Mouse (Mus musculus) embryo, embryonic 11 days (tissue): Measurements from ENCODE around the gene Smap1.
"Not testable (repeated sequence)": the region's sequence is repeated elsewhere in the genome, so short reads cannot be mapped to it uniquely, and the experiment has no call there.

Experiments used
- DNase-seq: peaks from one replicate; pipeline ENCODE4 v3.0.0-alpha.2; 2015

The Smap1 gene

DNA sequence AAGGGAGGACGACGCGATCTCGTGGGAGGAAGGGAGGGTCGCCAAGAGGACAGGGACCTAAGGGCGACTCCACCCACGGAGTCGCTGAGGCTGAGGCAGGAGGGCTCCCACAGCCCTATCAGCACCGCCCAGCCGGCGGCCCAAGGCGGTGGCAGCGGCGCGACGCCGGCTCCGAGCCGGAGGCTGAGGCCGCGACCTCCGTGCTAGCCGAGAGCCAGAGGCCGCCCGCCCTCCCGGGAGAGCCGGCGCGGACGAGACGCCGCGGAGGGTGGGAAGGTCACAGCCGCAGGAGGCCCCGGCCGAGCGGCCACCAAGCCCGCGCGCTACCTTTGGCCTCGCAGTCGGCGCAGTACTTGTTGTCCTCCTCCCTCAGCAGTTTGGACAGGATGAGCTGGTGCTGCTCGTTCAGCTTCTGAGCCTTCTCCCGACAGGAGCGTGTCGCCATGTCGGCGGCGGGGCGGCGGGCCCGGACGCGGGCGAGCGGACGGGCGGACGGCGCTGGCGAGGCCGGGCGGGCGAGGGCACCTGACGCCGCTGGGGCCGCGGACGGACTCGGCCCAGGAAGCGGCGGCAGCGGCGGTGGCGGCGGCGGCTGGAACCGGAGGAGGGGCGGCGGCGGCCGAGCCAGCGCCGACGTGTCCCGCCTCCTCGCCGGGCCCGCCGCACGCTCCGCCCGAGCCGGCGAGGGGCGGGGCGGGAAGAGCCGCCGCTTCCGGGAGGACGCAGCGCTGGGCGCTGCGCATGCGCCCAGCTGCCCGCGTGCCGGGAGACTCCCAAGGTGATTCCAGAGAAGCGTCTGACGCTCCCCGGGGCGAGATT is at the start of gene Smap1:
Gene Smap1, minus strand, starts transcription at position 607 of the 819 bp plus-strand sequence.
- DNase-seq, result peak; percentile 94

DNA sequence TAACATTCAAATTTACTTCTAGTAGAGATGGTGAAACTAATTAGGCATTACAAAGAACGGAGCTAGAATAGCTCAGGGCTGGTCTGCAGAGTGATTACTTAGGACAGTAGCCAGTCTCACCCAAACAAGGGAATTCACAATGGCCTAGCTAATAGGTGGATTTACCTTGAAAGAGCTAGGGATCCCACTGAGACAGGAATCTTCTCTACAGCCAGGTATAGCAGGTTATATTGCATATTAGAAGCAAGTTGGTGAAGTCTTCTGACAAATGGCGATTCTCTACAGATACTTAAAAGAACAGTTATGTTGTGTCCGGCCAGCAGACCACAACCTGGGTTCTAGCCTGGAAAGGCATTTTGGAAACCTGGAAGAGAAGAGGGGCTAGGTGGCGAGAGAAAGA is 49.0 kb upstream of the Smap1 start:
- DNase-seq, result not testable (repeated sequence)

DNA sequence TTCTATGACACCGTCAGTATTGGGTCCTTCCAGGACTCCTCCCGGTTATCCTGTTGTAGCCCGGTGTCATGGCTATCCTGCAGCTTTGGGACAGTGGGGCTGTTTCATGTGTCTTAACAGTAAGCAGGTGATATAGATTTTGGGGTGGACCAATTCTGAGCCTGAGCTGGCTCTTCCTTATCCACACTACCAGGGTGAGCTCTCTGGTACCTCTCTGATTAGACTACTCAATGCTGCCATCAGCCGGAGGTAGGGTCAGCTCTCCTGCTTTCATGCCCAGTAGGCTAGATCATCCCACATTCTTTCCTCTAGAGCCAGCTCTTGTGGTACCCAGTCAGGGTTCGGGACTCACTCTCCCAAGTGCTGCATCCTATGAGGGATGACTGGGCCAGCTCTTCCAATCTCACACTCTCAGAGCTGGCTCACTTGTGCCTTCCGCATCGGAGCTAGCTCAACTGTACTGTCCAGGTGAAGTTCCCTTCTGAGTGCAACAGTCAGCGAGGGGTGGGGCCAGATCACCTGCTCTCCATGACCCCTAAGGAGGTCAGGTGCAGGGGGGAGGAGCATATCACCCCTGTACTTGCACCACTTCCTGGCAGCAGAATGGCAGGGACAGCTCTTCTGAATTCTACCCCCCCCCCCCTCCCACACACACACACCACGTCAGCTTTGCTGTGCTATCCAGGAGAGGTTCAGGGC is 46.1 kb upstream of the Smap1 start:
- no peak for DNase-seq

DNA sequence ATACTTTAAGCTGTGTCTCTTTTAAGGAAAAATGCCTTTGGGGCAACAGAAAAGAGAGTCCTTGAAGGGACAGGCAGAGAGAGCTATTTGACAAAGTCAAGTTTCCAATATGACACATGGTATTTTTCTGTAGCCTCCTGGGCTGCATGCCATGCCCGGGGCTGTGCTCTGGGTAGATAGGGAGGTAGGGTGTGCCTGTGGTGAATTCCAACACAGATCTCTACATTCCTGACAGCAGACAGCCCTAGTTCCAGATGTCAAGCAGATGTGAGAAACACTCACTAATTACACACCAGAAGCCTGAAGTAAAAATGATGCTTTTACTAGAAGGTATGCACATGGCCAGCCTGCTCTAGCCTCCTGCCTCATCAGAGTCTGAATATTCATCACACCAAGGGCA is 44.1 kb upstream of the Smap1 start:
- no peak for DNase-seq

DNA sequence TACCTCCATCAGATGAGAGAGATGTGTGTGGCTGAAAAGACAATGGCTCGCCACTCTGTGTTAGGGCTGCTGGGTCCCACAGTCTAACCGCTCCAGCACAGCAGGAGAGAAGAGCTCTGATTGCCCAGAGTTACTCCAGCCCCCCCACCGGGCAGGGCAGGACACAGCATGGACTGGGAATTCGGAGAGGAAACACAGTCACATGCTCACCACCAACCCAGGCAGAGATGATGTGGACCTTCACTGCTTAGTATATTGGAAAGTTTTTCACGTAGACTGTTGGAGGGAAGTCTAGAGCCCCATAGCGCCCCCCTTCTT is 37.3 kb upstream of the Smap1 start:
- DNase-seq, result peak; percentile 34

DNA sequence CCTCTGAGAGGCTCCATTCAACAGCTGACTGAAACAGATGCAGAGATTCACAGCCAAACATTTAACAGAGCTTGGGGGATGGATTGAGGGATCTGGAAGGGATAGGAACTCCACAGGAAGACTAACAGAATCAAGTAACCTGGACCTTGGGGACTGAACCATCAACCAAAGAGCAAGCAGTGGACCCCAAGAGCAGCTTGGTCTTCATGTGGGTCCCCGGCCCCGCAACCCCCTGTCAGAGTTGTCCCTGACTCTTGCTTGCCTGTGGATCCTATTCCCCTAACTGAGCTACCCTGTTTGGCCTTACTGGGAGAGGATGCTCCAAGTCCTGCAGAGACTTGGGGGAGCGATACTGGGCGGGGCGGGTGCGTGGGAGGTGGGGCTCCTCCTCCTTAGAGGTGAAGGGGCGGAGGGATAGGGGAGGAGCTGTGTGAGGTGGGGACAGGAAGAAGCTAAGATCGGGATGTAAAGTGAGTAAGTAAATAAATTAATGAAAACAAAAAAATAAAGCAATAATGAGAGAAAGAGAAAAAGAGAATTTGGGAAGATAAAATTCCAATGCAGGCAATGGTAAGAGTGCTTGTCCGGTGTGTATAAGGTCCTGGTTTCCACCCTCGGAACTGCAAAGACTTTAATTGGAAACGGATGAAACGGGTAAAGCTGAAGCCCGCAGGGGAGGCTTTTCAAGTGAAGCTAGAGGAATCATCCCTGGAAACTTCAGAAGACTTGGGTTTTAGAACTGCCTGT is 36.7 kb upstream of the Smap1 start:
- peak; percentile 49 for DNase-seq

DNA sequence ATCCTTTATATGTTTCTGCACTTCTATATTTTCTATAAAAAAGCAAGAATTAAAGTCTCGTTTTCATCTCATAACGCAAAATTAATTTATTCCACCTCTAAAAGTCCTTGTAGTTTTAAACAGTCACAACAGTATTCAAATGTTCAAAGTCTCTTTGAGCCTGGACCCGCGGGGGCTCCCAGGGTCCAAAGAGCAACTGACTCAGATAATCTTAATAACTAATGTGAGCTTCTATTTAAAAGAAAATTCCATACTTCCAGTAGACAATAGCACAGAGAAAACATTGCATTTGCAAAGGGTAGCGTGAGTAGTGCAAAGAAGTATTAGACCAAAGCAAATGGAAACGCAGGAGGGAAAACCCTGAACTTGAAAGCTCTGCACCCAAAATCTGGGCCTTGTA is 36.0 kb upstream of the Smap1 start:
- DNase-seq, result no peak

DNA sequence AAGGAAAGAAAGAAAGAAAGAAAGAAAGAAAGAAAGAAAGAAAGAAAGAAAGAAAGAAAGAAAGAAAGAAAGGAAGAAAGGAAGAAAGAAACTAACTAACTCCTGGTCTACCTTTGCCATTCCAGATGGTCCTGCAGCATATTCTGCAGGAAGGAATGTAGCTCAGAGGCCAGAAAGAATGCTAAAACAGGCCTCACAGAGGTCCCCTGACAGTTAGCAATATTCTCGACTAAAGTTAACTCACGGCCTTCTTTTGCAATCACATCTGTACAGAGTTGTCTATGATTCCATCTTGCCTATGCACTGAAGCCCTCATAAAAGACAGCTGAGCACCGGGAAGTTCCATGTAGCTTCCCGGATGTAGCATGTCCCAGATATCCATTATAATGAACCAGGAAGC is 33.4 kb upstream of the Smap1 start:
- DNase-seq, result no peak

DNA sequence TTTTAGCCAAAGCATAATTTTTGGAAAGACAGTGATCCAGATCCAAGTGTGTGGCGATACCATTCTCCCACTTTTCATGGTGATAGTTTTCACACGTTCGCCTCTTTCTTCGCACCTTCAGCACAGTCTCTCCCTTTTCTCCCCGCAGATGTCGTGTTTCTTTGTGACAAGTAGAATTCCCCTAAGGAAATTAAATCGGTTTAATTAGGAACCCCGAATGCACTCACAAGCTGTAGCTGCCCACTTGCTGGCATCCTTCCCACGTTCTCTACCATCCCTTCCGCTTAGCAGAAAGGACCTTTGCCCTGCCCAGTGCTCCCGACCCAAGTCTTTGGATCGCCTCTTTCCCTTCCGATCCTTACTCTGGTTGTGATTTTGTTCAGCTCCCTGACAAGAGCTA is 31.8 kb upstream of the Smap1 start:
- no peak for DNase-seq

DNA sequence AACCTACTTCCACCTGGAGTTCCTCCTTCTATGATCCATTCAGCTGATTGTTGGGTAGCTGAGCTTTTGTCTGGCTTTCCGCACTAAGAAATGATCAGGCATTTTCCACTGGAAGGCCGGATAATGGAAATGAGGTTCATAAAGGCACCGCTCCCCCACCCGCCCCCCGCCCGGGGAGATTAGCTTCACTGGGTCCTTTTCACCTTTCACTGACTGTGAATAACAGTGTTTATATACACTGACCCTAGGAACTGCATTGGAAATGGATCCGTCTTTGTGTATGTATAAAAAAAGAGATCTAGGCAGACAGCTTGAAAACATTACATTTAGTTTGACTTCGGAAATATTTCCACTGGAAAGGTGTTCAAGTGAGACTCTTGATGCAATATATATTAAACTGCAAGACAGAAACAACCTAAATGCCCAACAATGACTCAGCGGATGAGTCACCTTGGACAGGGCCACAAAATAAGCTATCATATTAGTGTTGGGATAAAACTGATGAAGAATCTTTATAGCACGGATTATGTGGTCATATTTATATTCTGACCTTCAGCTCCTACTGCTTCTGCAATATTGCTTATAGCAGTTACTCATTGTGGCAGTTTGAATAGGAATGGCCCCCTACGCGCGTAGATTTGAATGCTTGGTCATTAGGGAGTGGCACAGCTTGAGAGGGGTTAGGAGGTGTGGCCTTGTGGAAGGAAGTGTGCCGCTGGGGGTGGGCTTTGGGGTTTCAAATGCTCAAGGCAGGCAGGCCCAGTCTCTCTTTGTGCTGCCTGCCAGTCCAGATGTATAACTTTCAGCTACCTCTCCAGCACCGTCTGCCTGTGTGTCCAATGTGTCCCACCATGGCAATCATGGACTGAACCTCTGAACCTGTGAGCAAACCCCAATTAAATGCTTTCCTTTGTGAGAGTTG is 26.9 kb upstream of the Smap1 start:
- DNase-seq, result no peak

DNA sequence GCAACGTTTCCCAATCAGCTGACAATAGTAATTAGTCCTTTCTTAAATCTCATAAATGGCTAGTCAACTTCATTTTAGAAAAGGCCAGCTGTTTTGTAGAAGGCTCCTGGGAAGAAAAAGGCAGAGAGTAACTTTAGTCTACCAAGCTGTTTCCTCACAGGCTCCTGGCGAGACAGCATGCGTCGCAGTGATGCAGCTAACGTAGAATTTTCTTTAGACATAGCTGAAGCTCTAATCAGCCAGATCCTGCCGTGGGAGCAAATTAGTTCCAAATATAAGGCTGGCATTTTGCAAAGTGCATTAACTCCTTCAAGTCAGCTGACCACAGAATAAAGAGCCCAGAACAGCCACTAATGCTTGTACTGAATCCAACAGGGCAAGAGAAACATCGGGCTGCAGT is 26.2 kb upstream of the Smap1 start:
- DNase-seq, result no peak

DNA sequence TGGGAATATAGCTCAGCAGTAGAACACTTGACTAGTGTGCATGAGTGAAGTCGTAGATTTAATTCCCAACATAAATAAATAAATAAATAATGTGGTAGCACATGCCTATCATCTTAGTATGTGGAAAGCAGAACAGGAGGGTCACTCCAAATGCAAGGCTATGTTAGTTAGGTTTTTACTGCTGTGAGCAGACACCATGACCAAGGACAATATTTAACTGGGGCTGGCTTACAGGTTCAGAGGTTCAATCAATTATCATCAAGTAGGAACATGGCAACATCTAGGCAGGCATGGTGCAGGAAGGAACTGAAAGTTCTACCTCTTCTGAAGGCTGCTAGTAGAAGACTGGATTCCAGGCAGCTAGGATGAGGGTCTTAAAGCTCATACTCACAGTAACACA is 22.0 kb upstream of the Smap1 start:
- DNase-seq, result no peak

DNA sequence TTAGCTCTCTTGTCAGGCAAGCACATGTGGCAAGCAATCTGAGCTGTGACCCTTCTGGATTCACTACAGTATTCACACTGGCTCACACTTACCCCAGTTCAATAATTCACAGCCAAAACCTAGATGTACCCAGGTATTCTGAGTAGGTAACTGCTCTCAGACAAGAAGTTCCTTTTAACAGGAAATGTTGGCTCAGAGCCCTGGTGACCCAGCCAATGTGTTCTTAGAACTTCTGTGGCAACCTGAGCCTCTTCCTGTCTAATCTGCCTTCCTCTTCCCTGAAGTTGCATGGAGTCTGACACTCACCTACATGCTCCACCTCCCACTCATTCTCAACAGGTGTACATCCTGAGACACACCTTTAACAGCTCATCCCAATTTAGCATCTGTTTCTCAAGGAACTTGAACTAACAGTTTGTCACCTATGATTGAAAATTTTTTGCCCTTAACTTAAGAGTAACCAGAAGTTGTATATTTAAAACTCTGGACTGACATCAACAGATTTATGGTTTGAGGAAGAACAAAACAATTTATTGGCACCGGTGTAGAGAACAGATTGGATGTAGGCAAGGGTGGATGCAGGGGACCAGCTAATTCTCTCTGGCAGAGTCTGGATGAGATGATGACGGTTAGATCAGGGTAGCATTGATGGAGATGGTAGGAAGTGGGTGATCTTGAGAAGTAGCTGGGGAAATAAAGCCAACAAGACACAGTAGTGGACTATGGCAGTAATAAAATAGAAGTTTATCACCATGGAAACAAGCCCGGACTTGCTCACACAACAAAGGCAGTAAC is 21.2 kb upstream of the Smap1 start:
- DNase-seq, result no peak

DNA sequence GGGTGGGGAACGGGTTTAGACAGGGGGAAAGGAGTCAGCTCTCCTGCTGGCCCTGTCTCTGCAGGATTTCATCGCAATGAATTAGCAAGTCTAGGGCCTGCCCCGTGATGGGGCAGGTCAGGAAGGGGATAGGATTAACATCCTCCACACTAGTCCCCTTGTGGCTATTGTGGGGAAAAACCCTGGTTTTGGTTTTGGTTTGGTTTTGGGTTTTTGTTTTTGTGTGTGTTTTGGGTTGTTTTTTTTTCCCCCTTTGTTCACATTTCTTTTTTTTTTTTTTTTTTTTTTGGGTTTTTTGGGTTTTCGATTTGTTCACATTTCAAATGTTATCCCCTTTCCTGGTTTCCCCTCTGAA is 13.3 kb upstream of the Smap1 start:
- DNase-seq, result no peak

DNA sequence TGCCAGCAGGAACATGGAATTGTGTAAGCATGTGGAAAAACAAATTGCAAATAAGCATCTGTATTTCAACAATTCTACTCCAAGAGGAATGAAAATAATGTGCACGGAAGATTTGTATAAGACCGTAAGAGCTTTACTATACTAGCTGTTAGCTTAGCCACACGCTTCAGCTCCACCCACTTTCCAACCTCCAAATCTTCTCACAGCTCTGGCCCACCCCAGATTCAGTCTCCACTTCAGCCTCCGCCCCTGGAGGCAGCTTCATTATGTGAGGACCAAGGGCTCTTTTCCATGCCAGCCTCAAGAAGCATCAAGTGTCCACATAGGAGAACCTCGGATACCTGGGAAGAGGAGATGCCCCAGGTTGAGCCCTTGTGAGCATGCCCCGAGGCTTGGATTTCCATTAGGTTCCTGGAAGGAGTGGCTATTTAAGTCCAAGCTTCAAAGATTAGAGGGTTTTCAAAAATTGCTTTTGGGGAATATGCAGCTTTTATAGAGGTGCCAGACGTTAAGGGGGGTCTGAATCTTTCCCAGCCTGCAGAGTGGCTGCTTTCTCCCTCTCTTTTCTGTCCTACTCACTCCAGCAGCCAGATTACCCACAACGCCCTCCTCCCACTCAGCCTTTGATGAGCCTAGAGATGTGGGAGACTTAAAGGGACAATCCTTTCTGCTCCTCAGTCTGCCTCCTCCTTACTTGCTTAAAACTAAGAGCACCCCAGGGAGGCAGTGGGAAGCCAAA is 12.7 kb upstream of the Smap1 start:
- no peak for DNase-seq

DNA sequence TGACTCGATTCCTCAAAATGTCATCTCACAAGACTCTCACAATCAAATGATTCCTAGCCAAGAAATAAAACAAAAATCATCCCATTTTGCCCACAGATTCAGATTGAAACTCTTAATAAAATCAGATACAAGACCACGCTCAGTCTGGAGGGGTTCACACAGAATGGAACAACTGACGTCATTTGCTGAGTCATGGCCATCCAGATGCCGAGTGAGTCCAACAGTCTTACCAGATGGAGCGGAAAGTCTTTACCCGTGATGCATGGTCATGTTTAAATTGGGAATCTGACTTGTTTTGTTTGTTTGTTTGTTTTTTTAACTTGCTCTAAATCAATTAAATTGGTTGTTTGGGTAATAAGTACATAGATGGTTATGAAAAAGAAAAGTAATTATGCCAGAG is 7.3 kb upstream of the Smap1 start:
- DNase-seq, result no peak

DNA sequence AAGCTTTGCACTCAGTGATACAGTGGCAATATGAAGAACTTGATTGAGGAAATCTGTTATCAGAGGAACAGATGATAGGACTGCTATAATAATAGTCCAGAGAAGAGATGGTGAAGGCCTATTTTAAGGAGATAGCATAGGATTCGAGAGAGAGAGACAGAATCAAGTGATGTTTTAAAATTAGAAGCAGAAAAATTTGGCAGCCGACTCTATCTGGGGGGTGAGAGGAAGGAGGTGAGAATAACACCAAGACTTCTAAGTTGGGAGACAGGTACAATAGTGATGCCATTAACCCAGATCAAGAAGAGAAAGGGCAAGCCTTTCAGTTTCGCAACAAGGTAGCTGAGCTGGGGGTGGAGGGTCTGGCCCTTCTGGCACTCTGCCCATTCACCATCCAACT is 6.3 kb upstream of the Smap1 start:
- DNase-seq, result no peak

DNA sequence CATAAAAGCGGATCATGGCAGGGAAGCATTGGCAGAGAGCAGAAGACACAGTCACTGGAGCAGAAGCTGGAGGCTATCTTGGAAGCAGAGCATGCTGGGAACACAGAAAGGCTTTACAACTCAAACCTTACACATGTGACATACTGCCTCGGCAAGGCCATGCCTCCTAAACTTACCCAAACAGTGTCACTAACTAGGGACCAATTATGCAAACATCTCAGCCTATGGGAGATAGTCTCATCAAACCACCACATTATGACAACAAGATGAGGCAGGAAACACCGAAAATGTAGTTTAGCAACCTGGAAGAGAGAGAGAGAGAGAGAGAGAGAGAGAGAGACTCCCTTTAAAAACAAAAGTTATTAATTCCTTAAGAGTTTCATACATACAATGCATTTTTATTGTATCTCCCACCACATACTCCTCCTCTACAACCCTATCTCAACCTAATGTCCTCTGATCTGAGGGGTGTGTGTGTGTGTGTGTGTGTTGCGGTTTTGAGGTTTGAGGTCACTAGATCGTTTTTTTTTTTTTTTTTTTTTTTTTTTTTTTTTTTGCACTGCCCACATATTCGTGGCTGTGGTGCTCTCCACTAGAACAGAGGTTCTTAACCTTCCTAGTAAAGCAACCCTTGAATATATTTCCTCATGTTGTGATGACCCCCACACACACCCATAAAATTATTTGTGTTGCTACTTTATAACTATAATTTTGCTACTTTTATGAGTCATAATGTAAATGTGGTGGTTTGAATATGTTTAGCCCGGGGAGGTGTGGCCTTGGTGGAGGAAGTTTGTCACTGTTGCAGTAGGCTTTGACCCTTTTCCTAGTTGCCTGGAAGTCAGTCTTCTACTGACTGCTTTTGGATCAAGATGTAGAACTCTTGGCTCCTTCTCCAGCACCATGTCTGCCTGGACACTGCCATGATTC is 1.9 kb upstream of the Smap1 start:
- DNase-seq, result no peak

DNA sequence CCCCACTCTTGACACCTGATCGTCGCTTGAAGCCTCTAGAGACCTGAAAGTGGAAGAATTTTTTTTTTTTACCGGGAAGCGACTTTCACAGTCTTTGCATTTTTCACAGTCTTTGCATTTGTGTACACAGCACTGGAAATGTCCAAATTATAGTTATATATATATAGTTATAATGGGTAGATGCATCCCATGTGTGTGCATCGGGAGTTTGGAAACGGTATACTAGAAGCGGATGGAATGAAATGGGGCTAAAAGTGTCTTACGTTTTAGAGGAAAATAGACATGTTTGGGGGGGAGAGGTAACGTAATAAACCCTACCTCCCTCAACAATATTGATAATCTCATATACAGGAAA is 390 bp upstream of the Smap1 start:
- no peak for DNase-seq

DNA sequence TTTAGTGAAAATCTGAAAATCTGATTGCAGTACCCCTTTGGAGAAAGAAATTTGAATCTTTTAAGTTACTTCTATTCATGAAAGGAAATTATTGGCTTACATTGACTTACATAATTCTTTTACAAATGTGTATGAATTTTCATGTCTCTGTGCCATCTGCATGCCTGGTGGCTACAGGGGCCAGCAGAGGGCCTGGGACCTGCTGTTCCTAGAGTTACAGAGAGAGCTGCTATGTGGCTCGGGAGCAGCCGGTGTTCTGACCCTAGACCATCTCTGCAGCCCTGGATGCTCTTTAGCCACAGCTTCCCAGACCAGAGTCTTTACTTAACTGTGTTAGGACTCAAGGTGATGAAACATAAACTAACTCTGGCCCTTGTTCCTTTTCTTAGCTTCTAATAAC is 1.8 kb downstream of the Smap1 start:
- peak; percentile 41 for DNase-seq
